Mouse (Mus musculus) MEL-GATA-1-ER (cell line): ENCODE data around the gene Tnfrsf4.

Experiments
- DNase-seq: peaks from one replicate; pipeline ENCODE4 v3.0.0-alpha.2; 2012; ENCODE audit warnings: low read depth; ENCODE audit errors: extremely low read depth

Gene Tnfrsf4

DNA sequence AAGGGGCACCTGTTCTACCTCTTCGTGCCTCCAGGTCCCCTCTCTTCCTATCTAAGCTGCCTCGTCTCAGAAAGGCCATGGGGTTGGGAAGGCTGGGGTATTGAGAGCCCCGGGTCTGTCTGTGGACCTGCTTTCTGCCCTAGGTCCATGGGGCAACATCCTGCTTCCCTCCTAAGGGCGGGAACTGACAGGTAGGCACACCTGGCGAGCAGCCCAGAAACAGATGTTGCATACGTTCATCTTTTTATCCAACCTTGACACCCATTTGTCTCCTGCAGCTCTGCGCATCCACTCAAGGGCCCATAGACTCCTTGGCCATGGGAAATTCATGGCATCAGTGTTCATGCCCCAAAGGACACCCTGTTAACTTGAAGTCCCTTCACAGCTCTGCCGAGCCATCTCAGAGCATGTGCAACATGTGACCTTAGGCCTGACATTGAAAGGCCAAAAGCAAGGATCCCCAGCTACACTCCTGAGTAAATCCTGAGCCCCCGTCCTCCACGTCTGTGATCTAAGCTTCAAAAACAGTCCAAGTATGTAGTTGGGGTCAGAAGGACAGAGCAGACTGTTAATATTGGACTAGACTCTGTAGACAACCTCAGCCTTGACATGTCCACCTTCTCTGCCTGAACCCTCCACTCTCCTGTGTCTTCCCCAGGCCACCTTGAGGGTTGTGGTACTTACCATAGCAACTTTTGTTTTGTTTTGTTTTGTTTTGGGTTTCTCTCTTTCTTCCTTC lies 51.7 kb downstream of the Tnfrsf4 start:
- no peak for DNase-seq
